Mouse (Mus musculus): ENCODE measurements around the gene Gclm. TPM values are rescaled to one million over a fixed set of nuclear protein-coding genes. Genes with fewer than 3 reads are reported as not detected.

The Gclm gene
- total RNA-seq, 2 experiments from 2014 or later, result 46.7 to 94.6 TPM

DNA sequence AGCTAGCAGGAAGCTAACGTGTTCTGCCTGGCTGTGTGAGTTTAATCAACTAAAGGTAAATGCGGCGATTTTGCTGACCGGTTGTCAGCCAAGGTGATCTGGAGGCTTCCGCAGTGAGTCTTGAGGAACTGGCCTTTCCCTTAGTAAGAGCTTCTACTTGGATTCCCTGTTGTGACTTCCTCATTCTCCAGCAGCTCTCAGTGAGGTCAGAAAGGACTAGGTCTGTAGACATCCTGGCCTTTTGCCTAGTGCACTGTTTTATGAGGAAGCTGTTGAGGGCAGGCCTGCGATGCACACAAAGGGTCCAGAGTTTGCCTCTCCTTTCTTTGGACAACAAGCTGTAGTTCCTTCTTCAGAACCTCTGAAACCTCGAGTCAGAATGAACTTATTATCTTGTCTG lies 45.3 kb downstream of the Gclm start:
- peak; percentile 75 for ATAC-seq (replicated peaks; ENCODE audit: poor library complexity, severe bottlenecking)

GRCm38 (mm10) chr3:122291828-122292227 lies 46.5 kb downstream of the Gclm start:
- no peak for ATAC-seq (replicated peaks; ENCODE audit: poor library complexity, severe bottlenecking)

- peak; percentile 48 for ATAC-seq (replicated peaks; ENCODE audit: poor library complexity, severe bottlenecking)
Measured at GRCm38 (mm10) chr3:122292300-122293222, 47.2 kb downstream of the Gclm start.

- peak; percentile 40 for ATAC-seq (replicated peaks; ENCODE audit: poor library complexity, severe bottlenecking)
Measured at GRCm38 (mm10) chr3:122293223-122293953, 48.0 kb downstream of the Gclm start.

DNA sequence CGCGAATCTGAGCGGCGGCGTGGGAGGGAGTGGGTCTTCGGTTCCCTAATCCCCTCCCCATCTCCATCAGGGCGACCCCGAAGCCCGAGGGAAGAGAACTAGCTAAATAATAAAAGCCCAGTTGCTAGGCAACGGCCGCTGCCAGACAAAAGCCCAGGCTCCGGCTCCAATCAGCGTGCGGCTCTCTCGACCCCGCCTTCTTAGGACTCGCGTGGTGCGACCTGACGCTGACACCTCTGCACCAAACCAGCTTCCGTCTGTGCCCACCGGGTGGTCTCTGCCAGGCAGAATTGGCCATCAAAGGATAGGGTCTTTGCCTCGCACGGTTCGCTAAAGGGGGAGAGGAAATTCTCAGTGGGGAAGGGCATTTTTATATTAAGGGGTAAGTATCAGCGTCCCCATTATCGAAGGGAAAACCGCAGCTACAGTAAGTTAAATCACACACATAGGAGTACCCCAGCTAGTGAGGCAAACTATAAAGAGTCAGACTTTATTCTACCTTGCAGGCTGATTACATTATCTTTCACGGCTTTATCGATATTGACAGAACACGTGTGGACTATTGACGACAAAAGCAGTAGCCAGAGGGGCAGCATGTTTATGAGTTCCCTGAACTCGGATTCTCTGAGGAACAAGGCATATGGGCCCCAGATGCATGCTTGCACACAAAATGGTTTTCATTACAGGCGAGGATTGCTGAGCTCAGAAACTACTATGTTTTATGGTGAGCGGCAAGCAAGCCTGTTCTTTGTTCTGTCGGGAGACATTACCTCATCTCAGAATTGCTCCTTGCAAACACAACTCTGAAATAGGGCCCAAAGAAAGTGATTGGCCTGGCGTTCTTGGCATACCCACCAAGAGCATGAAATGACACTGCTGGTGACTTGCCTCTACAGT lies 48.8 kb downstream of the Gclm start, which contains the start of gene Bcar3:
Gene Bcar3, plus strand, starts transcription at position 183 of the 897 bp plus-strand sequence.
- peak; percentile 65 for ATAC-seq (replicated peaks; ENCODE audit: poor library complexity, severe bottlenecking)

DNA sequence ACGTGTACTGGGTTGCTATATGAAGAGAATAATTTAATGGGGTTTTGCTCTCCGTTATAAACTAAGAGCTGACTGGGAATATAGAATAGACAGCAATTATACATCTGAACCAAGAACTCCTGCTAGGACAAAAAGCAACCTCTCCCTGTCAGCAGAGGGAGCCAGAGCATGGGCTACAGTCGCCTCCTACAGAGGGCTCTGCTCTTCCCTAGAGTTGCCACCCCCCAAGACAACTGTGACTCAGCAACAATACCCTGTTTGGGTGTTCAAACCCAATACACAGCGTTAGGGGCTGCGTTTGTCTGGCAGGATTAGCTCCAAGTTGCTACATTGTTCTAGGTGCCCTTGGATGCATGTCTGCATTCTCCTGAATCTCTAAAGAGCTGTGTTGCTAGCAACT lies 50.2 kb downstream of the Gclm start:
- peak; percentile 52 for ATAC-seq (replicated peaks; ENCODE audit: poor library complexity, severe bottlenecking)

DNA sequence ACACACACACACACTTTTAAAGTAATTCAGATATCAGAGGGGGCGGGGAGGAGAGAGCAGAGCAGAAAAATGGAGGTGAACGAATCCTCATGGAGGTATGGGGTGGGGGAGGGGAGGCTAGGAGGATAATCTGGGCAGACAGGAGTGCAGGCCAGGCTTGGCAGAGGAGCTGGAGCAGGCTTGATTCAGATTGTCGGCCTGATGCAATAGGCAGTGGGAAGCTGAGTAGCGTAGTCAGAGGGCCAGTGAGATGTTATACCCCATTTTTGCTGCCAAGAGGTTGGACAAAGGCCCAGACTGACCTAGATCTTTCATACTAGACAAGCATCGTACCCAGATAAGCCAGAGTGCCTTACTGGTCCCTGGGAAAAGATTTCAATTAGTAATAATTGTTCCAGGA lies 51.6 kb downstream of the Gclm start:
- no peak for ATAC-seq (replicated peaks; ENCODE audit: poor library complexity, severe bottlenecking)

DNA sequence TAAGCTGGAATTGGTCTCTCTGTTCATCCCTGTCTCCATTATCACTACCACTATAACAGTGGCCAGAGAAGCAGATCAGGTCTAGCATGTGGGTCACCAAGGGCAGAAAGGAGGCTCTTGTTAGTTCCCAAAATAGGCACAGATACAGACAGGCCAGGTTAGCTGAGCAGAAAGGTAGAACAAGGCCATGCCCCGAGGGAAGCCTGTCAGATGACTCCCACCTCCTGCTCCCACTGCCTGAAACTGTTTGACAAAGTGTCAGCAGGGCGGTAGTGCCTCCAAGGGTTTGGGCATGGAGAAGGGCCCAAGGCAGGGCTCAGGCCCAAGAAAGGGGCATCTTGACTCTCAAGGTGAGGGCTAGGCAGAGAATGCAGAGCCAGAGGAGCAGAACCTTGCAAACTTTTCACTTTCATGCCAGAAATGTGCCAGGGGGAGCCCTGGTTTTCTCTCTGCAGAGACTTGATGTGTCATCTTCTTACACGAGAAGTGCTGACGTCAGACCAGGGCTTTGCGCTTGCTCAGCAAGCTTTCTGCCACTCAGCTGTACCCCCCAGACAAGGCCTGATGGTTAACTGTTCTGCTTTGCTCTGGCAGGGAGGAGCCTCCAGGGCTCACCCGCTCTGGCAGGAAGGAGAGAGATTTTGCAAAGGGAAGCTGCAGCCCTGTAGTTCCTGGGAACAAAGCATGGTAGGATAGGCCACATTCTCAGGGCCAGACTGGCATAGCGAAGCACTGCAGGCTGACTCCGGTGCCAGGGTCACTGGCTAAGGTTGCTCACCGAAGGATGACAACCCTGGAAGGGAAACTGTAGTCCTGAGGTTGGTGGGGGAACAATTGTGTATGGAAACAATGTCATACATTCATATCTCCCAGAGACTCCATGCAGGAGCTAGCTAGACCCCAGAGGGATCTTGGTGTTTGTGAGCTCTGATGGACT lies 55.9 kb downstream of the Gclm start:
- ATAC-seq (replicated peaks; ENCODE audit: poor library complexity, severe bottlenecking), result peak; percentile 89

DNA sequence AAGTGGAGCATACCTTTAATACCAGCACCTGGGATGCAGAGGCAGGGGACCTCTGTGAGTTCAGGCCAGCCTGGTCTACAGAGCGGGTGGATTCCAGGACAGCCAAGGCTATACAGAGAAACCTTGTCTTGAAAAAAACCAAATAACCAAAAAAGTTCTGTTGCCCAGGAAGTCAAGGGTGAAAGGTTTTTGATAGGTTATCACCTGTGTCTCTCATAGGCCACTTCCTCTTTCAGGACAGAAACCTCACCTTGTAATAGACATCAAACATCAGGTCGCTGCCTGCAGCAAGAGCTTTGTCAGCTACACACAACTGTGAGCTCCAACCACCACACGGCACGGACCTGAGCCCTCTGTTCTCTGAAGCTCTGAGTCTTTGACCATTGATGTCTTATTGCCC lies 59.2 kb downstream of the Gclm start:
- ATAC-seq (replicated peaks; ENCODE audit: poor library complexity, severe bottlenecking), result no peak

DNA sequence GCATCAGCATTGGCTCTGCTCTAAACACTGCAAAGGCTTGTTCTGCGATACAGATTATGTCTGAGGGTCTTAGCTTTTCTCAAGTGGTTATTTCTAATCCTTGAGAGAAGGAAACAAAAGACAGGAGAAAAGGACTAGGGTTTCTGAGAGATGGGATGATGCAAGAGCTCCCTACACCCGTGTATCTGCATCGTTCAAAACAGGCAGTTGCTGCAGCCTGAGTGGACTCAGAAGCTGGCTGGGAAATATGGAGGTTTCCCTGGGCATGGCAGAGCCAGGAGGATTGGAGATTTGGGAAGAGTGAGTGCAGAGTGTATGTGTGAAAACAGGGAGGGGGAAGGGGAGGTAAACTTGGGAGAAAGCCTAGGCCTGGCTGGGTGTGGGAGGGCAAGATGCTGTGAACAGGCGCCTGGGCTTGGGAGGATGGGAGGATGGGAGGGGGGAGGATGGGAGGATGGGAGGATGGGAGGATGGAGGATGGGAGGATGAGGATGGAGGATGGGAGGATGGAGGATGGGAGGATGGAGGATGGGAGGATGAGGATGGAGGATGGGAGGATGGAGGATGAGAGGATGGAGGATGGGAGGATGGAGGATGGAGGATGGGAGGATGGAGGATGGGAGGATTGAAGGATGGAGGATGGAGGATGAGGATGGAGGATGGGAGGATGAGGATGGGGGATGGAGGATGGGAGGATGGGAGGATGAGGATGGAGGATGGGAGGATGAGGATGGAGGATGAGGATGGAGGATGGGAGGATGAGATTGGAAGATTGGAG lies 62.7 kb downstream of the Gclm start:
- ATAC-seq (replicated peaks; ENCODE audit: poor library complexity, severe bottlenecking), result 0 out of 2 replicates have a peak, but pooled peaks have one; percentile 10

DNA sequence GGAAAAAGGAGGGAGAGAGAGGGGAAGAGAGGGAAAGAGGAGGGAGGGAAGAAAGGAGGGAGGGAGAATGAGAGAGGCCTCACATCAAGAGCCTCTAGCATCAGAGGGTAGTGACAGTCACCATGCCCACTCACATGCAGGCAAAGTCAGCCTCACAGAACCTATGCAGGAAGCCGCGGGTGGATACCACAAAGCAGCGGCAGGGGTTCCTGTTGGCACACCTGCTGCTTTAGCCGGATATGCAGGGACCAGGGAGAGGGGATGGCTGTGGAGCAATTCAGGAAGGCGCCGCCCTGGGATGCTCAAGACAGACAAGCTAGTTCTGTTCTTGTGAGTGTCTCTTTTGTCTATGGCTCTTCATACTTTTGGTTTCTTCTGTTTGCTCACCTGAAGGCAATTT lies 63.6 kb downstream of the Gclm start:
- 0 out of 2 replicates have a peak, but pooled peaks have one; percentile 8 for ATAC-seq (replicated peaks; ENCODE audit: poor library complexity, severe bottlenecking)

DNA sequence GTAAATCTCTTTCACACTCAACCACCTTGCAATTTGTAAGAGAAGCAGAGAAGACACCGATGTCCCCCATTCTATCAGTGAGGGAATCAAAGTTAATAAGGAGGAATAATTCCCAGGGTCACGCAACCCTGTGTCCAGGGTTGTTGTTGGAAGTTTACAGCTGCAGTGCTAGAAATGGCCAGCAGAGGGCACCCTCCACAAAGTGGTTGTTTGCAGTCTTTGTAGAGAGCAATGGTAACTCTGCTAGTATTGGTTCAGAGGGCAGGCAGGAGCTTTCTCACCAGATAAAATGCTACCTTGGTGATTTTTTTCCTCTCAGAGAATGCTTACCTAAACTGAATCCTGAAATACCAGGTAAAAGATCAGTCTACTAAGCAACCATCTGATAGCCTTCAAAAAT lies 66.7 kb downstream of the Gclm start:
- peak; percentile 78 for ATAC-seq (replicated peaks; ENCODE audit: poor library complexity, severe bottlenecking)

GRCm38 (mm10) chr3:122312936-122313629 lies 67.7 kb downstream of the Gclm start:
- no peak for ATAC-seq (replicated peaks; ENCODE audit: poor library complexity, severe bottlenecking)

- ATAC-seq (replicated peaks; ENCODE audit: poor library complexity, severe bottlenecking), result no peak
Measured at GRCm38 (mm10) chr3:122313936-122314335, 68.6 kb downstream of the Gclm start.

DNA sequence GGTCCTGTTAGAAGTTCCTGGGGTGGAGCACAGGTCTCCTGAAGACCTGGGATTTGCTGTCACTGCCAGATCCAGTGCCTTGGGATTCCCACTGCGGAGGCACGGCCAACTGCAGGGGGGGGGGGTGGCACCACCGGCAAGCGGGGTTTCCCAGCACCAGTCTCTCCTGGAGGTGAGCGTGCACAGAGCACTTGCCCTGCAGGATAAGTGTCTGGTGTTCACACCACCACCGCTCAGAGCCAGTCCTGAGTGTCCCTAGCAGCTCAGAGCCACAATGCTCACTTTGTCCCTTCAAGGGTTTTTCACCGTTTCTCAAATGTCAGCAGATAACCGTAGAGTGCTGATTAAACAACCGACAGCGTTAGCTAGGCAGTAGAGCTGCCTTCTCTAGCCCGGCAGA lies 71.3 kb downstream of the Gclm start:
- ATAC-seq (replicated peaks; ENCODE audit: poor library complexity, severe bottlenecking), result no peak

- ATAC-seq (replicated peaks; ENCODE audit: poor library complexity, severe bottlenecking), result no peak
Measured at GRCm38 (mm10) chr3:122317339-122317738, 72.0 kb downstream of the Gclm start.

Data from granulocyte monocyte progenitor cell, adult 5-6 weeks (primary cell).